Mouse (Mus musculus) hindbrain, embryonic 10.5 days (tissue): ENCODE measurements around the gene Psrc1. TPM values are rescaled to one million over a fixed set of nuclear protein-coding genes. Genes with fewer than 3 reads are reported as not detected.

Experiments used
- DNase-seq: peaks from one replicate; pipeline ENCODE4 v3.0.0-alpha.2; 2017; ENCODE audit warnings: low spot score
- H3K27ac ChIP-seq: fragments of 300-500 bp; sonication (generic); 2 replicates; pipeline ENCODE4 v1.5.1; 2016; ENCODE audit warnings: mild to moderate bottlenecking, moderate library complexity
- H3K27me3 ChIP-seq: fragments of 300-500 bp; sonication (generic); 2 replicates; pipeline ENCODE4 v1.6.1; 2016; ENCODE audit warnings: mild to moderate bottlenecking; ENCODE audit not compliant: poor library complexity, insufficient read depth, severe bottlenecking
- H3K36me3 ChIP-seq: fragments of 300-500 bp; sonication (generic); 2 replicates; pipeline ENCODE4 v1.6.1; 2016; ENCODE audit warnings: mild to moderate bottlenecking, moderate library complexity
- H3K4me1 ChIP-seq: fragments of 300-500 bp; sonication (generic); replicated peaks from 2 replicates; pipeline ENCODE4 v1.6.1; 2016; ENCODE audit warnings: mild to moderate bottlenecking
- H3K4me3 ChIP-seq: fragments of 300-500 bp; sonication (generic); 2 replicates; pipeline ENCODE4 v1.5.1; 2016; ENCODE audit warnings: mild to moderate bottlenecking, moderate library complexity
- H3K9me3 ChIP-seq: fragments of 300-500 bp; sonication (generic); 2 replicates; pipeline ENCODE4 v1.6.1; 2016; ENCODE audit warnings: mild to moderate bottlenecking, moderate library complexity
- WGBS: fragments of 180-500 bp; shearing (Covaris S2); methylation state at CpG from one replicate; pipeline ENCODE4 v1.1.7; 2016; 5-methylcytosine and 5-hydroxymethylcytosine counted together
- polyA plus RNA-seq: library from polyadenylated mRNA; unstranded; fragments of >200 nt; fragmentation: Nextera tagmentation; extraction: Ambion mirVana; gene quantifications from 2 replicates; pipeline ENCODE4 v1.2.1, GENCODE M21; 2016

The Psrc1 gene
- polyA plus RNA-seq, 1 experiment from 2014 or later, result 75.8 TPM

- Histone ChIP-seq H3K4me1 (peaks cover 27% of the 10 kb centered on the region), H3K27me3 (no peaks in the 10 kb centered on the region), H3K4me3 (no peak overlapping the region), H3K27ac (no peak overlapping the region; the same call in 1 of the 2 replicates), H3K36me3 (no peaks in the 10 kb centered on the region), H3K9me3 (no peaks in the 10 kb centered on the region)
- 86% methylated on average over 3 of the region's 3 CpGs for WGBS
- DNase-seq, result no peak
Observed at GRCm38 (mm10) chr3:108367828-108368227, 15.8 kb upstream of the Psrc1 start.

- no peaks in the 10 kb centered on the region for H3K9me3 ChIP-seq
- no peak for DNase-seq
- 86% methylated on average over 5 of the region's 5 CpGs for whole genome bisulfite sequencing
- no peaks in the 10 kb centered on the region for H3K27me3 ChIP-seq
- H3K36me3 ChIP-seq, result no peaks in the 10 kb centered on the region
- no peak overlapping the region for H3K4me3 ChIP-seq
- peaks cover 27% of the 10 kb centered on the region for H3K4me1 ChIP-seq
- H3K27ac ChIP-seq, result no peak overlapping the region
Observed at GRCm38 (mm10) chr3:108368721-108369120, 14.9 kb upstream of the Psrc1 start.

- H3K27me3 ChIP-seq, result no peaks in the 10 kb centered on the region
- no peak overlapping the region for H3K4me3 ChIP-seq
- peaks cover 16% of the 10 kb centered on the region for H3K4me1 ChIP-seq
- 63% methylated on average over 3 of the region's 3 CpGs for WGBS
- H3K36me3 ChIP-seq, result no peaks in the 10 kb centered on the region
- H3K27ac ChIP-seq, result no peak overlapping the region
- no peak for DNase-seq
- H3K9me3 ChIP-seq, result no peaks in the 10 kb centered on the region
Observed at GRCm38 (mm10) chr3:108372274-108372673, 11.4 kb upstream of the Psrc1 start.

- H3K27ac ChIP-seq, result no peak overlapping the region
- H3K36me3 ChIP-seq, result no peaks in the 10 kb centered on the region
- no peak for DNase-seq
- peaks cover 16% of the 10 kb centered on the region for H3K4me1 ChIP-seq
- H3K9me3 ChIP-seq, result no peaks in the 10 kb centered on the region
- H3K27me3 ChIP-seq, result no peaks in the 10 kb centered on the region
- H3K4me3 ChIP-seq, result no peak overlapping the region
- 78% methylated on average over 3 of the region's 3 CpGs for whole genome bisulfite sequencing
Observed at GRCm38 (mm10) chr3:108372691-108373090, 10.9 kb upstream of the Psrc1 start.

GRCm38 (mm10) chr3:108378875-108379663 lies 4.6 kb upstream of the Psrc1 start:
- H3K4me1 ChIP-seq, result peaks cover 29% of the 10 kb centered on the region
- 82% methylated on average over 7 of the region's 7 CpGs for WGBS
- no peak for DNase-seq

GRCm38 (mm10) chr3:108380695-108381094 lies 2.9 kb upstream of the Psrc1 start:
- no peak for DNase-seq
- peaks cover 8% of the 10 kb centered on the region for H3K36me3 ChIP-seq
- no peak overlapping the region for H3K27ac ChIP-seq
- no peaks in the 10 kb centered on the region for H3K9me3 ChIP-seq
- H3K4me1 ChIP-seq, result peaks cover 43% of the 10 kb centered on the region
- no peaks in the 10 kb centered on the region for H3K27me3 ChIP-seq
- no peak overlapping the region for H3K4me3 ChIP-seq
- 75% methylated on average over 6 of the region's 6 CpGs for WGBS

More at GRCm38 (mm10) chr3:108378875-108379663, 4.6 kb upstream of the Psrc1 start:
- H3K4me3 ChIP-seq, result no peak overlapping the region
- H3K9me3 ChIP-seq, result no peaks in the 10 kb centered on the region
- H3K36me3 ChIP-seq, result no peaks in the 10 kb centered on the region
- no peaks in the 10 kb centered on the region for H3K27me3 ChIP-seq
- no peak overlapping the region for H3K27ac ChIP-seq

- no peak for DNase-seq
- H3K9me3 ChIP-seq, result no peaks in the 10 kb centered on the region
- peaks cover 23% of the 10 kb centered on the region for H3K36me3 ChIP-seq
- 75% methylated on average over 14 of the region's 14 CpGs for whole genome bisulfite sequencing
- peak overlapping the region; percentile 89 for H3K27ac ChIP-seq
- H3K4me1 ChIP-seq, result peaks cover 49% of the 10 kb centered on the region
- H3K4me3 ChIP-seq, result 0 out of 2 replicates have a peak overlapping the region, but pooled peaks have one; percentile 62
- H3K27me3 ChIP-seq, result no peaks in the 10 kb centered on the region
Observed at GRCm38 (mm10) chr3:108381945-108382875, 1.4 kb upstream of the Psrc1 start.

- 40% methylated on average over 2 of the region's 2 CpGs for WGBS
- no peaks in the 10 kb centered on the region for H3K27me3 ChIP-seq
- peak overlapping the region; percentile 89 for H3K27ac ChIP-seq
- peaks cover 41% of the 10 kb centered on the region for H3K36me3 ChIP-seq
- no peak for DNase-seq
- no peaks in the 10 kb centered on the region for H3K9me3 ChIP-seq
- peak overlapping the region; percentile 62 for H3K4me3 ChIP-seq
- H3K4me1 ChIP-seq, result peaks cover 60% of the 10 kb centered on the region
Observed at GRCm38 (mm10) chr3:108384425-108384824, 786 bp downstream of the Psrc1 start.

- no peak for DNase-seq
- Histone ChIP-seq H3K36me3 (peaks cover 50% of the 10 kb centered on the region), H3K4me3 (no peak overlapping the region), H3K27me3 (no peaks in the 10 kb centered on the region), H3K27ac (no peak overlapping the region; the same call in 1 of the 2 replicates), H3K4me1 (peaks cover 62% of the 10 kb centered on the region), H3K9me3 (no peaks in the 10 kb centered on the region)
- 88% methylated on average over 10 of the region's 10 CpGs for WGBS
Observed at GRCm38 (mm10) chr3:108386186-108386585, 2.5 kb downstream of the Psrc1 start.

- Histone ChIP-seq H3K36me3 (peaks cover 79% of the 10 kb centered on the region), H3K4me1 (peaks cover 60% of the 10 kb centered on the region), H3K27ac (peak overlapping the region; percentile 73), H3K27me3 (peaks cover 3% of the 10 kb centered on the region; the same call in 1 of the 2 replicates), H3K4me3 (no peak overlapping the region), H3K9me3 (no peaks in the 10 kb centered on the region)
- peak; percentile 96 for DNase-seq
- WGBS, result 3% methylated on average over 5 of the region's 5 CpGs
Observed at GRCm38 (mm10) chr3:108389111-108389545, 5.5 kb downstream of the Psrc1 start.

- Histone ChIP-seq H3K36me3 (peaks cover 87% of the 10 kb centered on the region), H3K4me3 (peak overlapping the region; percentile 9; the same call in 1 of the 2 replicates), H3K9me3 (no peaks in the 10 kb centered on the region)
Observed at GRCm38 (mm10) chr3:108392299-108392698, 8.7 kb downstream of the Psrc1 start.

GRCm38 (mm10) chr3:108392793-108393192 lies 9.2 kb downstream of the Psrc1 start:
- no peak for DNase-seq
- Histone ChIP-seq H3K27me3 (peaks cover 3% of the 10 kb centered on the region; the same call in 1 of the 2 replicates), H3K36me3 (peaks cover 87% of the 10 kb centered on the region), H3K4me1 (peaks cover 45% of the 10 kb centered on the region), H3K4me3 (peak overlapping the region; percentile 9; the same call in 1 of the 2 replicates), H3K27ac (peak overlapping the region; percentile 66), H3K9me3 (no peaks in the 10 kb centered on the region)
- 37% methylated on average over 15 of the region's 15 CpGs for WGBS

More at GRCm38 (mm10) chr3:108392299-108392698, 8.7 kb downstream of the Psrc1 start:
- peak overlapping the region; percentile 66 for H3K27ac ChIP-seq
- WGBS, result 20% methylated on average over 10 of the region's 10 CpGs
- peaks cover 3% of the 10 kb centered on the region; the same call in 1 of the 2 replicates for H3K27me3 ChIP-seq
- no peak for DNase-seq
- H3K4me1 ChIP-seq, result peaks cover 45% of the 10 kb centered on the region
